Mouse (Mus musculus) naive thymus-derived CD4-positive, alpha-beta T cell, adult 5 months (primary cell): Measurements from ENCODE around the gene Huwe1. TPM values are rescaled to one million over a fixed set of nuclear protein-coding genes. Genes with fewer than 3 reads are reported as not detected.

ENCODE experiments used
- polyA plus RNA-seq: library from polyadenylated mRNA; unstranded; fragments of 100-300 nt; shearing (Covaris generic); gene quantifications from one replicate; pipeline ENCODE4 v1.2.1, GENCODE M21; 2017

The Huwe1 gene
- 56.2 TPM for polyA plus RNA-seq

GRCm38 (mm10) chrX:151800701-151801511 lies at the start of gene Huwe1:
Gene Huwe1, plus strand, starts transcription at chrX:151800807.

Other genes starting within 250 kb of the Huwe1 start
- 57.0 TPM for gene Hsd17b10, start 201.0 kb downstream of the Huwe1 start, polyA plus RNA-seq
- gene Ribc1, start 215.5 kb downstream of the Huwe1 start, polyA plus RNA-seq, result 0.53 TPM
- gene Smc1a, start 215.6 kb downstream of the Huwe1 start, polyA plus RNA-seq, result 89.9 TPM